Mouse (Mus musculus) ovary, postnatal 14 days (tissue): ENCODE measurements around the gene Gm12790.
"Not testable (repeated sequence)": the region's sequence is repeated elsewhere in the genome, so short reads cannot be mapped to it uniquely, and the experiment has no call there.

Experiments
- DNase-seq: peaks from one replicate; pipeline ENCODE4 v3.0.0; 2022; ENCODE audit warnings: low spot score

Gene Gm12790

GRCm38 (mm10) chr4:101980949-101981348 lies at the start of gene Gm12790:
Gene Gm12790 (minus strand): TSS chr4:101981049.
- DNase-seq = not testable (repeated sequence)

GRCm38 (mm10) chr4:102026619-102027018 lies 45.8 kb upstream of the Gm12790 start:
- DNase-seq = no peak

GRCm38 (mm10) chr4:101998267-101998922 lies 17.5 kb upstream of the Gm12790 start:
- DNase-seq = peak; percentile 57

- no peak for DNase-seq
Observed at GRCm38 (mm10) chr4:101997426-101997825, 16.6 kb upstream of the Gm12790 start.

- DNase-seq = not testable (repeated sequence)
Observed at GRCm38 (mm10) chr4:101986326-101986725, 5.5 kb upstream of the Gm12790 start, which contains the start of gene Gm12789. Gene Gm12789 (plus strand): TSS chr4:101986626.

- DNase-seq = no peak
Observed at GRCm38 (mm10) chr4:101985678-101986077, 4.8 kb upstream of the Gm12790 start.

- DNase-seq = not testable (repeated sequence)
Observed at GRCm38 (mm10) chr4:101940107-101940506, 40.7 kb downstream of the Gm12790 start, which contains the start of gene Gm12794. Gene Gm12794 (plus strand): TSS chr4:101940407.
